ENCODE assay signal across 10 mouse cellular contexts in genomic region chr1:93238201-93238600, GRCm38 (mm10). TPM values are rescaled to one million over a fixed set of nuclear protein-coding genes. Genes with fewer than 3 reads are reported as not detected.
DNase-seq lines count a peak whose midpoint lies in the region; ATAC-seq and TF ChIP-seq lines count a peak whose summit lies in the region.
"Had no signal": no experiment of that assay in that cellular context is flagged by ENCODE, and none has a peak within 500 bp of the region (broad histone marks: within the 10 kb centered on the region; RNA-seq: fewer than 3 reads in every experiment).

No protein-coding gene starts in this region.

- DNase-seq in ZHBTc4 (ENCODE audit: low read depth, low spot score), result peak; percentile 64
- peak; percentile 59 to 69 for DNase-seq in kidney, postnatal 4 days
- DNase-seq in Muller cell, postnatal 12 days (ENCODE audit: inconsistent ontology term), result no peak
- no peak for DNase-seq in spleen, adult 12 weeks (ENCODE audit: low spot score)
- DNase-seq in urinary bladder, postnatal 36 days (ENCODE audit: low spot score in 2 of 2), result no peak
- DNase-seq: cerebellum, adult 11-12 months; thymus, adult 2 months had no signal

- H3K4me2 ChIP-seq in intestine, postnatal 0 days (replicated peaks; ENCODE audit: low read depth), result no peak overlapping the region
- no peak overlapping the region for H3K4me2 ChIP-seq in intestine, embryonic 15.5 days (replicated peaks)

- H3K27ac ChIP-seq in intestine, postnatal 0 days (ENCODE audit: low read depth, low read length), result no peak overlapping the region
- H3K27ac ChIP-seq in intestine, embryonic 15.5 days, result no peak overlapping the region

- no peaks in the 10 kb centered on the region for H3K36me3 ChIP-seq in intestine, postnatal 0 days (ENCODE audit: control insufficient read depth, insufficient read depth)
- H3K36me3 ChIP-seq in intestine, embryonic 15.5 days, result no peaks in the 10 kb centered on the region
- no peaks in the 10 kb centered on the region for H3K36me3 ChIP-seq in E14TG2a.4 (ENCODE audit: insufficient read depth, low read length)

- H3K4me3 ChIP-seq in intestine, postnatal 0 days (ENCODE audit: low read depth, low read length), result no peak overlapping the region
- no peak overlapping the region for H3K4me3 ChIP-seq in intestine, embryonic 15.5 days (replicated peaks)
- no peak overlapping the region for H3K4me3 ChIP-seq in E14TG2a.4 (replicated peaks; ENCODE audit: low read length)

- no peak for ATAC-seq in intestine, postnatal 0 days
- ATAC-seq in intestine, embryonic 15.5 days, result no peak

- TF ChIP-seq CTCF in intestine, postnatal 0 days (IDR thresholded peaks at IDR 0.05; ENCODE audit: low read depth), result peak; percentile 74
- peak; percentile 37 for TF ChIP-seq CTCF in E14TG2a.4 (conservative IDR thresholded peaks at IDR 0.05; ENCODE audit: low read length)

- H3K27me3 ChIP-seq in intestine, postnatal 0 days (replicated peaks; ENCODE audit: control insufficient read depth, insufficient read depth, low read length), result peaks cover 12% of the 10 kb centered on the region; the same call in 1 of the 2 replicates
- peaks cover 10% of the 10 kb centered on the region for H3K27me3 ChIP-seq in intestine, embryonic 15.5 days (replicated peaks)
- H3K27me3 ChIP-seq in E14TG2a.4 (ENCODE audit: insufficient read depth, low read length), result peaks cover 37% of the 10 kb centered on the region

- H3K4me1 ChIP-seq in intestine, postnatal 0 days (replicated peaks; ENCODE audit: control insufficient read depth, insufficient read depth, low read length), result peaks cover 5% of the 10 kb centered on the region; the same call in 1 of the 2 replicates
- H3K4me1 ChIP-seq in intestine, embryonic 15.5 days (replicated peaks), result peaks cover 19% of the 10 kb centered on the region
- peaks cover 34% of the 10 kb centered on the region for H3K4me1 ChIP-seq in E14TG2a.4 (replicated peaks; ENCODE audit: low read depth, low read length)

- no peak overlapping the region for H3K9ac ChIP-seq in intestine, postnatal 0 days (ENCODE audit: low read depth, low read length)
- no peak overlapping the region for H3K9ac ChIP-seq in intestine, embryonic 15.5 days

- WGBS in intestine, postnatal 0 days, result 43% methylated on average over 4 of the region's 4 CpGs
- 44% methylated on average over 4 of the region's 4 CpGs for WGBS in intestine, embryonic 15.5 days

- H3K9me3 ChIP-seq in intestine, postnatal 0 days (ENCODE audit: control insufficient read depth), result no peaks in the 10 kb centered on the region
- H3K9me3 ChIP-seq in intestine, embryonic 15.5 days, result no peaks in the 10 kb centered on the region
- no peaks in the 10 kb centered on the region for H3K9me3 ChIP-seq in E14TG2a.4 (ENCODE audit: low read length)

RNA-seq across cellular contexts. Expression of gene Sned1, which starts 2.6 kb away (rescaled TPM):
- polyA plus RNA-seq in intestine, postnatal 0 days (2015; fragmentation: Nextera tagmentation; extraction: Ambion mirVana), result 0.81 and 1.0 TPM in 2 replicates
- 2.8 and 4.4 TPM in 2 replicates for polyA plus RNA-seq in intestine, embryonic 15.5 days (2015; fragmentation: Nextera tagmentation; extraction: Ambion mirVana)

Comparison
In these comparisons a context has a peak if more than half of its experiments do, and no peak if none do; other contexts are left out.
1. DNase-seq: peak in ZHBTc4 (single experiment) and kidney, postnatal 4 days (2 of 2); none in Muller cell, postnatal 12 days (single experiment), spleen, adult 12 weeks (single experiment) and urinary bladder, postnatal 36 days (0 of 2).